Mouse (Mus musculus): ENCODE data around the gene Clrn2.

The Clrn2 gene

GRCm38 (mm10) chr5:45449831-45450716 lies 3.5 kb upstream of the Clrn2 start, which contains the start of gene Qdpr:
TSS of gene Qdpr (minus strand) at chr5:45450236.
- DNase-seq (ENCODE audit: low spot score in 2 of 2), result peak; percentile 64 to 91

GRCm38 (mm10) chr5:45454456-45454855 lies 905 bp downstream of the Clrn2 start:
- no peak for DNase-seq (ENCODE audit: low spot score in 2 of 2)

GRCm38 (mm10) chr5:45472880-45473450 lies 19.4 kb downstream of the Clrn2 start:
- no peak for DNase-seq (ENCODE audit: low spot score in 2 of 2)

GRCm38 (mm10) chr5:45473521-45473920 lies 20.0 kb downstream of the Clrn2 start:
- DNase-seq (ENCODE audit: low spot score in 2 of 2), result no peak

GRCm38 (mm10) chr5:45474215-45474614 lies 20.7 kb downstream of the Clrn2 start:
- DNase-seq (ENCODE audit: low spot score in 2 of 2), result peak in 1 of 2 experiments; percentile 42

GRCm38 (mm10) chr5:45474758-45475157 lies 21.2 kb downstream of the Clrn2 start:
- DNase-seq (ENCODE audit: low spot score in 2 of 2), result no peak

GRCm38 (mm10) chr5:45475771-45476170 lies 22.2 kb downstream of the Clrn2 start:
- no peak for DNase-seq (ENCODE audit: low spot score in 2 of 2)

GRCm38 (mm10) chr5:45476288-45476687 lies 22.7 kb downstream of the Clrn2 start:
- no peak for DNase-seq (ENCODE audit: low spot score in 2 of 2)

- DNase-seq (ENCODE audit: low spot score in 2 of 2), result no peak
These were observed 24.1 kb downstream of the Clrn2 start for GRCm38 (mm10) chr5:45477601-45478000.

- DNase-seq (ENCODE audit: low spot score in 2 of 2), result no peak
These were observed 26.5 kb downstream of the Clrn2 start for GRCm38 (mm10) chr5:45480066-45480465.

GRCm38 (mm10) chr5:45481125-45481524 lies 27.6 kb downstream of the Clrn2 start:
- no peak for DNase-seq (ENCODE audit: low spot score in 2 of 2)

GRCm38 (mm10) chr5:45482607-45483006 lies 29.1 kb downstream of the Clrn2 start:
- no peak for DNase-seq (ENCODE audit: low spot score in 2 of 2)

- no peak for DNase-seq (ENCODE audit: low spot score in 2 of 2)
These were observed 30.1 kb downstream of the Clrn2 start for GRCm38 (mm10) chr5:45483654-45484053.

- no peak for DNase-seq (ENCODE audit: low spot score in 2 of 2)
These were observed 38.2 kb downstream of the Clrn2 start for GRCm38 (mm10) chr5:45491776-45492175.

- peak; percentile 95 to 97 for DNase-seq (ENCODE audit: low spot score in 2 of 2)
These were observed 39.9 kb downstream of the Clrn2 start, which contains the start of gene Lap3 for GRCm38 (mm10) chr5:45493191-45494092. TSS of gene Lap3 (plus strand) at chr5:45493374.

- no peak for DNase-seq (ENCODE audit: low spot score in 2 of 2)
These were observed 40.7 kb downstream of the Clrn2 start for GRCm38 (mm10) chr5:45494093-45494755.

- DNase-seq (ENCODE audit: low spot score in 2 of 2), result no peak
These were observed 42.0 kb downstream of the Clrn2 start for GRCm38 (mm10) chr5:45495429-45495975.

GRCm38 (mm10) chr5:45496042-45496441 lies 42.5 kb downstream of the Clrn2 start:
- DNase-seq (ENCODE audit: low spot score in 2 of 2), result no peak

- DNase-seq (ENCODE audit: low spot score in 2 of 2), result no peak
These were observed 42.9 kb downstream of the Clrn2 start for GRCm38 (mm10) chr5:45496479-45496878.

GRCm38 (mm10) chr5:45496930-45497550 lies 43.5 kb downstream of the Clrn2 start:
- no peak for DNase-seq (ENCODE audit: low spot score in 2 of 2)

GRCm38 (mm10) chr5:45497564-45497963 lies 44.0 kb downstream of the Clrn2 start:
- DNase-seq (ENCODE audit: low spot score in 2 of 2), result no peak
